Mouse (Mus musculus) small intestine, adult 2 months (tissue): Measurements from ENCODE around the gene Atf5.

Experiments used
- CTCF ChIP-seq: fragments of 200-500 bp; IDR thresholded peaks from 2 replicates; pipeline ENCODE4 v1.5.1; 2012; ENCODE audit warnings: low read depth, mild to moderate bottlenecking, control low read depth, inconsistent platforms, low read length, moderate library complexity, mixed read lengths; ENCODE audit not compliant: insufficient replicate concordance, insufficient read length; ENCODE audit errors: extremely low read depth
- POLR2A ChIP-seq: fragments of 200-500 bp; IDR thresholded peaks from 2 replicates; pipeline ENCODE4 v1.6.1; 2012; ENCODE audit warnings: low read depth, mild to moderate bottlenecking, control low read depth, inconsistent platforms, low read length, moderate library complexity

DNA sequence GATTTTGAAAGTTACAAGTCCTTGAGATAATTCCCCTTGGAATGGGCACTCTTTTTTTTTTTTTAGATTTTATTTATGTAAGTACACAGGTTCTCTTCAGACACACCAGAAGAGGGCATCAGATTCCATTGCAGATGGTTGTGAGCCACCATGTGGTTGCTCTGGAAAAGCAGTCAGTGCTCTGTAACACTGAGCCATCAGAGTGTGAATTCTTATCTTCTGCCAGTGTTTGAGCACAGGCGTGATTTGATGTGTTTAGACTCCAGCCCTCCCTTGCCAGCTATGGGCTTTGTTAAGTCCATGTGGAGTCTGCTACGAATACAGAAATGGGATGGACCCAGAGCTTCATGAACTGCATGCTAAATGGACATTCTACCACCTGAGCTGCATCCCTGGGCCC lies 1.7 kb upstream of the Atf5 start:
- no peak for TF ChIP-seq CTCF
- no peak for TF ChIP-seq POLR2A
